Mouse (Mus musculus) thymus, adult 2 months (tissue): ENCODE results near the gene Gm15319.
"Not testable (repeated sequence)": the region's sequence is repeated elsewhere in the genome, so short reads cannot be mapped to it uniquely, and the experiment has no call there.

Source experiments
- CTCF ChIP-seq: fragments of 200-500 bp; IDR thresholded peaks from 2 replicates; pipeline ENCODE4 v1.5.1; 2012; ENCODE audit warnings: mild to moderate bottlenecking, control low read depth, low read length, moderate library complexity, borderline replicate concordance; ENCODE audit not compliant: control insufficient read depth, poor library complexity, insufficient read depth; ENCODE audit errors: extremely low read depth
- POLR2A ChIP-seq: fragments of 200-500 bp; IDR thresholded peaks from 2 replicates; pipeline ENCODE4 v1.6.1; 2012; ENCODE audit warnings: mild to moderate bottlenecking, low read length, control low read depth, moderate library complexity; ENCODE audit not compliant: control insufficient read depth, poor library complexity, insufficient read depth; ENCODE audit errors: extremely low read depth

DNA sequence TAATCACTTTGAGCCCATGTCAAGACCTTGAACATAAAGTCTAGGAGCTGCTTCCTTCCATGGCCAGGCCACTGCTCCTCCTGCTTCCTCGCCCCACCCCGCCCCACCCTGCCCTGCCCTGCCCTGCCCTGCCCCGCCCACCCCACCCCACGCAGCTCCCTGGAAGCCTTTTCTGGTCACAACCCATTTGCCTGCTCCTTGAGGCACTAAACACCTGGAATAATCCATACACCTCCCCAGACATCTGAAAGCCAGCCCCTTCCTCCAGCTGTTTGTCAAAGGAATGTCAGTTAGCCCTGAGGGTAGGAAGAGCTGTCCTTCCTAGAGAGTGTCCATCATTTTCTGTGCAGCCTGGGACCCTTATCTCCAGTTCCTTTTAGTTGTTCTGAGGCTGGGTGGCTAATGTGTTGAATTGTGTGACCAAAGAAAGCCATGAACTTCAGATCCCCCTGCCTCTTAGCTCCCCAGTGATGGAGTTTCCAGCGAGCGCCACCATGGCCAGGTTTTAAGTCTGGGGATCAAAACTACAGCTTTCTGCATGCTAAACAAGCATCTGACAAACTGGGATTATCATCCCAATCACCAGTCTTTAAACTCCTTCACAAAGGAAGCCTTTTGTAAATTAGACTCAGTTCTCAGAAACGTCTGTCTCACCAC is 25.8 kb upstream of the Gm15319 start:
- not testable (repeated sequence) for TF ChIP-seq CTCF, POLR2A
